Mouse (Mus musculus): ENCODE results near the gene Zfp398. TPM values are rescaled to one million over a fixed set of nuclear protein-coding genes. Genes with fewer than 3 reads are reported as not detected.

Gene Zfp398
- polyA plus RNA-seq, 1 experiment from 2014 or later, result 6.4 TPM

- H3K4me3 ChIP-seq (ENCODE audit: low read depth, low read length), result no peak overlapping the region
- no peaks in the 10 kb centered on the region for H3K27me3 ChIP-seq (ENCODE audit: control insufficient read depth, insufficient read depth, low read length)
- no peaks in the 10 kb centered on the region for H3K9me3 ChIP-seq (replicated peaks; ENCODE audit: control insufficient read depth, low read length)
- H3K4me2 ChIP-seq (ENCODE audit: low read depth, low read length), result no peak overlapping the region
- no peak overlapping the region for H3K27ac ChIP-seq (replicated peaks; ENCODE audit: low read depth, low read length)
- no peaks in the 10 kb centered on the region; the same call in none of the 2 replicates for H3K36me3 ChIP-seq (replicated peaks; ENCODE audit: control insufficient read depth, insufficient read depth, low read depth, low read length)
- 88% methylated on average over 1 of the region's 1 CpGs for WGBS
- ATAC-seq (replicated peaks; ENCODE audit: insufficient number of reproducible peaks, low FRiP score, low TSS enrichment, low read depth) (no peak), DNase-seq (ENCODE audit: low spot score) (no peak)
- H3K9ac ChIP-seq (replicated peaks; ENCODE audit: low read length), result no peak overlapping the region
- no peaks in the 10 kb centered on the region for H3K4me1 ChIP-seq (ENCODE audit: control insufficient read depth, insufficient read depth, low read length)
Observed at GRCm38 (mm10) chr6:47816151-47816550, 19.3 kb upstream of the Zfp398 start.

GRCm38 (mm10) chr6:47818721-47819120, 16.7 kb upstream of the Zfp398 start:
- DNase-seq (ENCODE audit: low spot score) (no peak), ATAC-seq (replicated peaks; ENCODE audit: insufficient number of reproducible peaks, low FRiP score, low TSS enrichment, low read depth) (no peak)
- Histone ChIP-seq H3K9ac (replicated peaks; ENCODE audit: low read length) (no peak overlapping the region), H3K4me2 (ENCODE audit: low read depth, low read length) (no peak overlapping the region), H3K4me1 (ENCODE audit: control insufficient read depth, insufficient read depth, low read length) (no peaks in the 10 kb centered on the region), H3K27me3 (ENCODE audit: control insufficient read depth, insufficient read depth, low read length) (no peaks in the 10 kb centered on the region), H3K4me3 (ENCODE audit: low read depth, low read length) (no peak overlapping the region), H3K36me3 (replicated peaks; ENCODE audit: control insufficient read depth, insufficient read depth, low read depth, low read length) (no peaks in the 10 kb centered on the region; the same call in none of the 2 replicates), H3K9me3 (replicated peaks; ENCODE audit: control insufficient read depth, low read length) (no peaks in the 10 kb centered on the region), H3K27ac (replicated peaks; ENCODE audit: low read depth, low read length) (no peak overlapping the region)
- WGBS, result 95% methylated on average over 8 of the region's 8 CpGs

- Histone ChIP-seq H3K27ac (replicated peaks; ENCODE audit: low read depth, low read length) (no peak overlapping the region), H3K9me3 (replicated peaks; ENCODE audit: control insufficient read depth, low read length) (no peaks in the 10 kb centered on the region), H3K4me1 (ENCODE audit: control insufficient read depth, insufficient read depth, low read length) (no peaks in the 10 kb centered on the region), H3K27me3 (ENCODE audit: control insufficient read depth, insufficient read depth, low read length) (no peaks in the 10 kb centered on the region), H3K36me3 (replicated peaks; ENCODE audit: control insufficient read depth, insufficient read depth, low read depth, low read length) (no peaks in the 10 kb centered on the region; the same call in none of the 2 replicates), H3K9ac (replicated peaks; ENCODE audit: low read length) (no peak overlapping the region), H3K4me2 (ENCODE audit: low read depth, low read length) (no peak overlapping the region), H3K4me3 (ENCODE audit: low read depth, low read length) (no peak overlapping the region)
- DNase-seq (ENCODE audit: low spot score), result no peak
- ATAC-seq (replicated peaks; ENCODE audit: insufficient number of reproducible peaks, low FRiP score, low TSS enrichment, low read depth), result no peak
- WGBS, result 94% methylated on average over 23 of the region's 23 CpGs
Observed at GRCm38 (mm10) chr6:47819626-47820325, 15.7 kb upstream of the Zfp398 start.

GRCm38 (mm10) chr6:47821236-47821635, 14.2 kb upstream of the Zfp398 start:
- Histone ChIP-seq H3K36me3 (replicated peaks; ENCODE audit: control insufficient read depth, insufficient read depth, low read depth, low read length) (no peaks in the 10 kb centered on the region; the same call in none of the 2 replicates), H3K27ac (replicated peaks; ENCODE audit: low read depth, low read length) (no peak overlapping the region), H3K9me3 (replicated peaks; ENCODE audit: control insufficient read depth, low read length) (no peaks in the 10 kb centered on the region)

GRCm38 (mm10) chr6:47821776-47822175, 13.7 kb upstream of the Zfp398 start:
- ATAC-seq (replicated peaks; ENCODE audit: insufficient number of reproducible peaks, low FRiP score, low TSS enrichment, low read depth), result no peak
- no peaks in the 10 kb centered on the region for H3K4me1 ChIP-seq (ENCODE audit: control insufficient read depth, insufficient read depth, low read length)
- DNase-seq (ENCODE audit: low spot score), result no peak
- no peak overlapping the region for H3K4me2 ChIP-seq (ENCODE audit: low read depth, low read length)
- no peak overlapping the region for H3K9ac ChIP-seq (replicated peaks; ENCODE audit: low read length)
- 91% methylated on average over 6 of the region's 6 CpGs for WGBS
- no peaks in the 10 kb centered on the region; the same call in none of the 2 replicates for H3K36me3 ChIP-seq (replicated peaks; ENCODE audit: control insufficient read depth, insufficient read depth, low read depth, low read length)
- H3K9me3 ChIP-seq (replicated peaks; ENCODE audit: control insufficient read depth, low read length), result no peaks in the 10 kb centered on the region
- no peaks in the 10 kb centered on the region for H3K27me3 ChIP-seq (ENCODE audit: control insufficient read depth, insufficient read depth, low read length)
- H3K4me3 ChIP-seq (ENCODE audit: low read depth, low read length), result no peak overlapping the region
- H3K27ac ChIP-seq (replicated peaks; ENCODE audit: low read depth, low read length), result no peak overlapping the region

More at GRCm38 (mm10) chr6:47821236-47821635, 14.2 kb upstream of the Zfp398 start:
- H3K27me3 ChIP-seq (ENCODE audit: control insufficient read depth, insufficient read depth, low read length), result no peaks in the 10 kb centered on the region
- H3K9ac ChIP-seq (replicated peaks; ENCODE audit: low read length), result no peak overlapping the region
- WGBS, result 86% methylated on average over 5 of the region's 5 CpGs
- H3K4me2 ChIP-seq (ENCODE audit: low read depth, low read length), result no peak overlapping the region
- H3K4me1 ChIP-seq (ENCODE audit: control insufficient read depth, insufficient read depth, low read length), result no peaks in the 10 kb centered on the region
- H3K4me3 ChIP-seq (ENCODE audit: low read depth, low read length), result no peak overlapping the region
- DNase-seq (ENCODE audit: low spot score) (no peak), ATAC-seq (replicated peaks; ENCODE audit: insufficient number of reproducible peaks, low FRiP score, low TSS enrichment, low read depth) (no peak)

- 68% methylated on average over 2 of the region's 2 CpGs for WGBS
- Histone ChIP-seq H3K4me1 (ENCODE audit: control insufficient read depth, insufficient read depth, low read length) (no peaks in the 10 kb centered on the region), H3K27me3 (ENCODE audit: control insufficient read depth, insufficient read depth, low read length) (no peaks in the 10 kb centered on the region), H3K9me3 (replicated peaks; ENCODE audit: control insufficient read depth, low read length) (no peaks in the 10 kb centered on the region), H3K27ac (replicated peaks; ENCODE audit: low read depth, low read length) (no peak overlapping the region), H3K36me3 (replicated peaks; ENCODE audit: control insufficient read depth, insufficient read depth, low read depth, low read length) (no peaks in the 10 kb centered on the region; the same call in none of the 2 replicates), H3K4me2 (ENCODE audit: low read depth, low read length) (no peak overlapping the region), H3K4me3 (ENCODE audit: low read depth, low read length) (no peak overlapping the region), H3K9ac (replicated peaks; ENCODE audit: low read length) (no peak overlapping the region)
- no peak for DNase-seq (ENCODE audit: low spot score)
- ATAC-seq (replicated peaks; ENCODE audit: insufficient number of reproducible peaks, low FRiP score, low TSS enrichment, low read depth), result no peak
Observed at GRCm38 (mm10) chr6:47824241-47824640, 11.2 kb upstream of the Zfp398 start.

- H3K4me1 ChIP-seq (ENCODE audit: control insufficient read depth, insufficient read depth, low read length), result no peaks in the 10 kb centered on the region
- H3K4me2 ChIP-seq (ENCODE audit: low read depth, low read length), result no peak overlapping the region
- no peak overlapping the region for H3K9ac ChIP-seq (replicated peaks; ENCODE audit: low read length)
- ATAC-seq (replicated peaks; ENCODE audit: insufficient number of reproducible peaks, low FRiP score, low TSS enrichment, low read depth) (no peak), DNase-seq (ENCODE audit: low spot score) (no peak)
- no peaks in the 10 kb centered on the region for H3K9me3 ChIP-seq (replicated peaks; ENCODE audit: control insufficient read depth, low read length)
- H3K4me3 ChIP-seq (ENCODE audit: low read depth, low read length), result no peak overlapping the region
- no peaks in the 10 kb centered on the region for H3K27me3 ChIP-seq (ENCODE audit: control insufficient read depth, insufficient read depth, low read length)
- H3K27ac ChIP-seq (replicated peaks; ENCODE audit: low read depth, low read length), result no peak overlapping the region
- WGBS, result 92% methylated on average over 4 of the region's 4 CpGs
- H3K36me3 ChIP-seq (replicated peaks; ENCODE audit: control insufficient read depth, insufficient read depth, low read depth, low read length), result no peaks in the 10 kb centered on the region
Observed at GRCm38 (mm10) chr6:47827462-47827861, 8.0 kb upstream of the Zfp398 start.

GRCm38 (mm10) chr6:47828950-47829349, 6.5 kb upstream of the Zfp398 start:
- H3K36me3 ChIP-seq (replicated peaks; ENCODE audit: control insufficient read depth, insufficient read depth, low read depth, low read length), result no peaks in the 10 kb centered on the region
- WGBS, result 27% methylated on average over 1 of the region's 1 CpGs
- H3K9me3 ChIP-seq (replicated peaks; ENCODE audit: control insufficient read depth, low read length), result no peaks in the 10 kb centered on the region
- no peaks in the 10 kb centered on the region for H3K27me3 ChIP-seq (ENCODE audit: control insufficient read depth, insufficient read depth, low read length)
- ATAC-seq (replicated peaks; ENCODE audit: insufficient number of reproducible peaks, low FRiP score, low TSS enrichment, low read depth) (no peak), DNase-seq (ENCODE audit: low spot score) (peak; percentile 38)
- no peak overlapping the region for H3K4me3 ChIP-seq (ENCODE audit: low read depth, low read length)
- H3K4me2 ChIP-seq (ENCODE audit: low read depth, low read length), result no peak overlapping the region
- no peak overlapping the region for H3K27ac ChIP-seq (replicated peaks; ENCODE audit: low read depth, low read length)
- H3K9ac ChIP-seq (replicated peaks; ENCODE audit: low read length), result no peak overlapping the region
- H3K4me1 ChIP-seq (ENCODE audit: control insufficient read depth, insufficient read depth, low read length), result no peaks in the 10 kb centered on the region

Data from embryonic facial prominence, embryonic 11.5 days (tissue).